Mouse (Mus musculus): ENCODE results near the gene Gm10647. TPM values are rescaled to one million over a fixed set of nuclear protein-coding genes. Genes with fewer than 3 reads are reported as not detected.

Gene Gm10647
- polyA plus RNA-seq (2021; fragmentation: Nextera tagmentation) = 0.10 TPM in 1 of 2 replicates, not detected in the other
- long read RNA-seq, experiment 1, partial matches to known transcripts = 0 of 2 reads
- long read RNA-seq, experiment 1, other reads (novel, unspliced or antisense) = 1 of 2 reads
- long read RNA-seq, experiment 2 = 0 reads

GRCm38 (mm10) chr9:66796739-66797138, at the start of gene Gm10647:
Gene Gm10647, plus strand, starts transcription at chr9:66797039.

DNA sequence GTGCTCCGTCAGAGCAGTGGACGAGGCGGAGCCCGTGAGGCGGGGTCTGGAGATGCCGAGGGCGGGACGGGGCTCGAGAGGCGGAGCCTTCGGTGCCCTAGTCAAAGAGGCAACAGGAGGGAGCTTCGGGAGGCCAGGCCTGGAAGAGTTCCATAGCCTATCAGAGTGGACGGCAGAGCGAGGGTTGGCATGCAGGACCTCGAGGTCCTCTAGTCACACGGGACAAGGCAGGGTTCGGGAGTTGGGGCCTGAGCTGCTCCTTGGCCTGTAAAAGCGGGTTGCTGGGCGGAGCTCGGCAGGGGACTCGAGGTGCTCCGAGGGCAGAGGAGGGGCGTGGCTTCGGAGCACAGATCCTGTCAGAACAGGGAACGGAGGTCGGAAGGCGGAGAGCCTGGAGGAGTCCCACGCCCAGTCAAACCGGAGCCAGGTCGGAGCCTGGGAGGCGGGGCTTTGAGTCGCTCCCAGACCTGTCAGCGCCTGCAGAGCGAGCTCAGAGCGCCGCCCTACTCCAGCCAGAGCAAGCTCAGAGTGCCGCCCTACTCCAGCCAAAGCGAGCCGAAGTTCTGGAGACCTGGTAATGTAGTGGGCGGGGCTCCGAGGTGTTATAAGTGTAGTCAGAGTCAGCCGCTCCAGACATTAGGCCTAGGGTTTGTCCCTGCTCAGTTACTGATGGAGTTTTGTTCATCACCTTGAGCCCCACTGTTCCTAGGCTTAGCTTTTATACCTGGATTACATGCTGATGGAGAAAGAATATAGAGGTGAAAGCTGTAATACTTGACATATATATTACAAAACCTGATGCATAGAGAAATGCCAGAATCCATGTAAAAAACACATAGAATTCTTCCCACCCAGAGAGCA, 1.1 kb upstream of the Gm10647 start, which contains the start of gene Aph1b:
Gene Aph1b (minus strand): TSS at position 27 of the 861 bp plus-strand sequence.

DNA sequence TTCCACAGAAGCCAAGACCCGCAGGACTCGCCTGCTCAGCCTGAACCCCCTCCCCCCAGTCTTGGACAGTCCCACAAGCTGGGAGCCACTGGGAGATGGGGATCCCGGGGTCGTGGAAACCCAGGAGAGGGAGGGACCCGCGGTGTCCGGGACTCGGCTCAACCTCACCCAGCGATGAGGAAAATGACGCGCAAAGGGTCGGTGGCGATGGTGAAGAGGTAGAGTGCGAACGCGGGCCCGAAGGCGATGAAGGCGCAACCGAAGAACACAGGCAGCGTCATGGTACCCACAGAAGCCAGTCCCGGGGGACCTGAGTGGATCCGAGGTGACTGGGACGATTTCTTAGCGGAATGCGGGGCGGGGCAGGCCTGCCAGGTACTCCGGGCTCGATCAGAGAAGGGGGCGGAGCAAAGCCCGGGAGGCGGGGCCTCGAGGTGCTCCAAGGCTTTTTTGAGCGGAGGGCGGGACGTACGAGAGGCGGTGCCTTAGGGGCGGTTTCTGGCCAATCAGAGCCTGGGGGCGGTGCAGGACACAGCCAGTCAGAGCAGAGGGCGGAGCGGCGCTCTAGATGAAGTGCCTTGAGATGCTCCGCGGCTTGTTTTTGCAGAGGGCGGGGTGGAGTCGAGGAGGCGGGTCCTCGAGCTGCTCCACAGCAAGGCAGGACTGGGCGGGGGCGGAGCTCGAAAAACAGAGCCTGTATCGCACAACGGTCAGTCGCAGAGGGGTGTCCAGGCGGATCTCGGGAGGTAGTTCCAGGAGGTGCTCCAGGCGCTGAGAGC, 37.7 kb downstream of the Gm10647 start, which contains the start of gene Aph1c:
Gene Aph1c (minus strand): TSS at position 409 of the 779 bp plus-strand sequence.

Other genes starting within 250 kb of the Gm10647 start
- 15.4 and 25.0 TPM in 2 replicates for gene Usp3, start 203.9 kb upstream of the Gm10647 start, polyA plus RNA-seq (2021; fragmentation: Nextera tagmentation)
- 8.2 and 9.6 TPM in 2 replicates for gene Car12, start 83.4 kb upstream of the Gm10647 start, polyA plus RNA-seq (2021; fragmentation: Nextera tagmentation)
- gene Aph1b, start 1.5 kb upstream of the Gm10647 start, polyA plus RNA-seq (2021; fragmentation: Nextera tagmentation) = 8.7 and 11.5 TPM in 2 replicates
- 7.2 and 10.6 TPM in 2 replicates for gene Aph1c, start 37.7 kb downstream of the Gm10647 start, polyA plus RNA-seq (2021; fragmentation: Nextera tagmentation)
- 8.2 and 9.2 TPM in 2 replicates for gene Rab8b, start 122.6 kb downstream of the Gm10647 start, polyA plus RNA-seq (2021; fragmentation: Nextera tagmentation)
- 117 and 130 TPM in 2 replicates for gene Rps27l, start 149.0 kb downstream of the Gm10647 start, polyA plus RNA-seq (2021; fragmentation: Nextera tagmentation)
- gene Lactb, start 178.4 kb downstream of the Gm10647 start, polyA plus RNA-seq (2021; fragmentation: Nextera tagmentation) = 3.5 and 15.8 TPM in 2 replicates